Mouse (Mus musculus) skeletal muscle tissue, adult 2 months (tissue): ENCODE results near the gene Sowaha.
"Not testable (repeated sequence)": the region's sequence is repeated elsewhere in the genome, so short reads cannot be mapped to it uniquely, and the experiment has no call there.

ENCODE experiments used
- DNase-seq: peaks from one replicate; pipeline ENCODE4 v3.0.0-alpha.2; 2012; ENCODE audit warnings: low read depth, low spot score

The Sowaha gene

DNA sequence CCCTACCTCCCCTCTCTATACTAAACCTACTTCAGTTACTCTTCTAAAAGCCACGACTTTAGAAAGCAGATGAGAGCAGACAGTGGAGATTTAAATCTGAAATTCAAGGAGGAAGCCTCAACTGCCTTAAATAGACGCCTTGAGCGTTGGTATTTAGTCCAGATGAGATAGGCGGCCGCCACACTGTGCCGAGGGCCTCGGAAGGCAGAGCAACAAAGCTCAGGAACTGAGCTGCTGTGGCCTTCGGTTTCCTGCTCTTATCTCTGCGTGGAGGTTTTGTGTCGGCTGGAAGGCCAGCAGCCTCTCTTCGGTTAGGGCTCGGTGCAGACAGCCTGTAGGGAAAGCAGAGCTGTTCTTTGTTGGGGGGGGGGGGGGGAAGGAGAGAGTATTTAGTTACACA lies 38.2 kb downstream of the Sowaha start:
- DNase-seq = no peak

DNA sequence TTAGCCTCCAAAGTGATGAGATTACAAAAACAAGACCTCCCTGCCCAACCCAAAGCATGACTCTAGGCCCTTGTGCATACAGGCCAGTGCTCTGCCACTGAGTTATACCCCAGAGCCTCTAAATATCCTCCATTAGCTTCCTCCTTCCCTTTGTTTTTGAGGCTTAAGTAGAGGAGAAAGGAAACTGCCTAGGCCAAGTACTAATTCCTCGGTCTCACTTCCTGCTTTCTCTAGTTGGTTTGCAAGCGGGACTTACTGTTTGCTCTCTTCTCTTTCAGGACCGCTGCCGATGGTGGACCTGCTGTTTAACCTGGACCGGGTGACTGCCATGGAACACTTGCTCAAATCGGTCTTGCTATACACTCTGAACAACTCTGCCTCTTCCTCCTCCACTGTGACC lies 43.7 kb downstream of the Sowaha start:
- no peak for DNase-seq

DNA sequence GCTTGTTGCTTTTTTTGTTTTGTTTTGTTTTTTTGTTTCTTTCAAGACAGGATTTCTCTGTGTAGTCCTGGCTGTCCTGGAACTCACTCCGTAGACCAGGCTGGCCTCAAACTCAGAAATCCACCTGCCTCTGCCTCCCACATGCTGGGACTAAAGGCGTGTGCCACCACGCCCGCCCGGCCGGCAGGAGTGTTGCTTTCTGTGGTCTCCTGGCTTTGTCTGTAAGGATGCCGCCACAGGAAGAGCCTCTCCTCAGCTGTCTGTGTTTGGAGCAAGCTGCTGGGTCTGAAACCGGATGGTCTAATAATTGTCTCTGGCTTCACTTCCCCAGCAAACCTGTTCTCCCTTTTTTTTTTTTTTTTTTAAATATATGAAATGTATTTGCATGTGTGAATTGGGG lies 44.6 kb downstream of the Sowaha start:
- DNase-seq = no peak

DNA sequence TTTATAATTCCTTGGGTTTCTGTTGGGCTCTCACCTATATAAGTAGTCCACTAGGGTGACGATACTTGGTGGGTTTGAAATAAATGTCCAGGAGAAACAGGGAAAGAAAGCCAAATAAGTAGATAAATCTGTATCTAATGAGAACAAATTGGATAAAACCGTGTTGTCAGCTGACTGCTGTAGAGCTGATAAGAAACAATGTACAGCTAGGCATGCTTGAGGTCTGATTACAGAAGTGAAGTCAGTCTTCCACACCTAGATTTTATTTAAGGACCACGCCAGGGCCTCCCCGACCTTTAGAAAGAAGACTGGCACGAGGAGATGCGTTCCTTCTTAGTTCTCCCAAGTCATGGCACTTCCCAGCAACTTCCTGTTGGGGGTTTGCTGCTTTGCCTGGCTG lies 47.0 kb downstream of the Sowaha start:
- DNase-seq = no peak

DNA sequence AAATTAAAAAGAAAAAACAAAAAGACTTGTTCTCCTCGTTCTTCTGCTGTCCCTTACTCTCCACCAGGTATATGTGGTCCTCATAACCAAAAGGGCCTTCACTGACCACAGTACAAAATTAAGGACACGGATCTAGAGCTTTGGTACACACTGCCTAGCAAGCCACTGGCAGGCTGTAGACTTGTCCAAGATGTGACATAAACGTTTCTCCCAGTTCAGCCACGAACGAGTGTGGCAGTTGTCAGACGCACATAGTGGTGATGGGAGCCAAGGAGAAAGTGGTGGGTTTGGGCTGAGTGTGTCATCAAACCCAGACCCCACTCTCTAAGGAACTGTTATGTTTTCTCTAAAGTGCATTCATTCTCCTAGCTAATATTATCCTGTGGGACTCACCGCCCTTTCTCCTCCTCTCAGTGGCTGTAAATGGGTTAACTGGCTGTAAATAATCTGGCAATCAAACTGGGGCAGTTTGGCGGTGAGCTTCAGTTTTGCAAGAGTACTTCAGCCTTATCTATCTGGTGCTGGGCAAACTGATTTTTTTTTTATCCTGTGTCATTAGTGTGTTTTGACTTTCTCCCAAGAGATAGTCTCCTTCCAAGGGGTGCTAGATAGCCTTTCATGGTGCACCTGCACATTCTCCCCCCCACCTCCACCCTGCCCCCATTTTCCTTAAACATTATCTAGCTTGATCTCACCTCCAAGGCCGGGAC lies 48.6 kb downstream of the Sowaha start:
- DNase-seq = no peak

DNA sequence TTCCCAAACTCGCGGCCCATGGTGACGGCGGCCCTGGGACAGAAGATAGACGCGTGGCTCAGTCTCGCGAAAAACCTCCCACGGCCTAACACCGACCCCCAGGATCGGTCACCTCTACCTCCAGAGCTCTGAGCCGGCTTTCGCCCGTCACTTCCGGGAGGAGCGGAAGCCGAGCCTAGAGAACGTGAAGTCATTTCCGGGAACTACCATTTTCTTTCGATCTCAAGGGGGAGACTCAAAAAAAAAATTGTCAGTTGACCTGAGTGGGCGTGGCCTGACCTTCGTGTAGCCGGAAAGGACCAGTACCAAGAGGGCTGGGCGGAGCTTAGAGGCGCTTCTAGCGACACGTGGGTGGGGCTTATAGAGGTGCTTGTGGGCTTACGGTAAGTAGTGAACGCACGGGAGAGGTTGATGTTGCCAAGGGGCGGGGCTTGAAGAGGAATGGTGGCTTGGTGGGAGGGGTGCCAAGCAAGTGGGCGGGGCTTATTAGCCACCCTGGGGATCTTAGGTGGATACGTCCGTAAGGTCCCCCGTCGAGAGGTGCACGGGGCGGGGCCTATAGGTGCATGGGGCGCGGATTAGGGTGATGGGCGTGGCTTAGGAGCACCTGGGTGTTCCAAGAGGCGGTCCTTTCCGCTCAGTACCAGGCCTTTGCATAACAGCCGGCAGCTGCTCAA lies 49.3 kb downstream of the Sowaha start, which contains the start of the genes Uqcrq and Gdf9:
Gene Uqcrq, minus strand, starts transcription at position 162 of the 677 bp plus-strand sequence.
Gene Gdf9, plus strand, starts transcription at position 354 of the 677 bp plus-strand sequence.
- DNase-seq = peak; percentile 100

DNA sequence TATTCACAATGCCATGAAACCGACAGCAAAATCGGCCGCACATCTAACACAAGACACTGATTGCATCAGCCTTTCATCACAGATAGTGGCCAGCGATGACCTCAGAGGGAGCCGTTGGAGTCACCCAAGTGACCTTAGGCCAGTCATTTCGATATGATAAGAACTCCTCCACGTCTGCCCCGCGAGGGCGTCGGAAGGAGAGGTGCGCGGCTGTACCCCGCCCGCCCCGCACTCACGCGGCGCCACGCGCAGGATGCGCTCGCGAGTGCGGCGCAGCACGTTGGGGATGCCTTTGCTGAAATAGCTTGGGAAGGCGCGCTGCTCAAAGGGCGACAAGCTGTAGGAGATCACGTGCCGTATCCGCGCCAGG lies 49.8 kb downstream of the Sowaha start:
- DNase-seq = peak; percentile 38

DNA sequence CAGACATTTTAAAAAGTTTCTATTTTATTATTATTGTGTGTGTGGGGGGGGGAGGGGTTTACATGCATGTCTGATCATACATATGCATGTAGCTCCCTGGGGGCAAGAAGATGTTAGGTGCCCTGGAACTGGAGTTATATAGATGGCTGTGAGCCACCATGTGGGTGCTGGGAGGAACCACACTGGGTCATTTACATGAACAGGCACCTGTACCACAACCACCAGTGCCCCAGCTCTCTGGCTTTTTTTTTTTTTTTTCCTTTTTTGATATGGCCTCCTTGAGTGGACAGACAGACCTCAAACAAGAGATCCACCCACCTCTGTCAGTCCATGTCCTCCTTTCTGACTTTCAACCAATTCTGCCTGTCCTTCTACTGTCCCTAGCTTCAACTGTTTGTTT lies 50.9 kb downstream of the Sowaha start:
- DNase-seq = no peak

DNA sequence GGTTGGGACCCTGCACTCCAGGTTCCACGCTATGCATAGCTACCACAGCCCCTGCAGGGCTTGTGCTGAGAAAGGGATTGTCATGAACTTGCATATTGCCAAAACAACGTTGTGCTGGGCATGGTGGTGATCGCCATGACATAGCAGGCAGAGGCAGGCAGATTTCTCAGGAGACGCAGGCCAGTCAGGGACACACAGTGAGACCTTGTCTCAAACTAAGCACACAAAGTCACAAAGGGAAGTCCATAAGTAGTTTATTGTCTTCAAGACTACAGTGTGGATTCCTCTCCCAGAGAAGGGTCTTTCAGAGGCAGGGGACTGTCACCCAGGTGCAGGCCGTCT lies 51.4 kb downstream of the Sowaha start:
- no peak for DNase-seq

DNA sequence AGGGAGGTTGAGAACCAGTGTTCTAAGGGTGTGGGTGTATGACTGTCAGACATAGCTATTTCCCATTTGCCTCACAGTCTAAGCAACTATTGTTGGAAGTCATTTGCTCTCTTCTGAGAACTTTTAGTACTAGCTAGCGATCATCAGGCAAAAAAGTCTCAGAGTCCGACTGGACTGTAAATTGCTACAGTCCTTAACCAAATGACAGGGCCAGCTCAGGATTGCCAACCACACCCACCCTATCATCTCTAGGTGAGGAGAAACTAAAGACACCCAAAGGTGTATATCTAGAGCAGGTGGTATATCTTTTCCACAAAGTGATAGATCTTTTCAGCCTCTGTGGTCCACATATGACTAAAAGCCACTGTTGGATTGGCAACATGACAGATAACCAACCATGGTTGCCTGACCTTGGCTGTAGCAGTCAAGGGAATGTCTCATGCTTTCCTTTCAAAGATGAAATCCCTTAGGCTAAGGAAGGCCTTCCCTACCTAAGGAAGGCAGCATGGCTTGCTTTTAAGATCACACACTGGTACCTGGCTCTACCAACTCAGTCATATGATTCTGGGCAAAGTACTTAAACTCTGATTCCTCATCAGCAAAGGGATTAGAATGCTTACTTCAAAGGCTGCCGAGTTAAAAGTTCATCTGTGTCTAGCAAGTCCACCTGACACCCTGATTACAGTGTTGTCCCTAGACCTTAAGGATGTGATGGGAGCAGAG lies 51.9 kb downstream of the Sowaha start:
- DNase-seq = no peak

DNA sequence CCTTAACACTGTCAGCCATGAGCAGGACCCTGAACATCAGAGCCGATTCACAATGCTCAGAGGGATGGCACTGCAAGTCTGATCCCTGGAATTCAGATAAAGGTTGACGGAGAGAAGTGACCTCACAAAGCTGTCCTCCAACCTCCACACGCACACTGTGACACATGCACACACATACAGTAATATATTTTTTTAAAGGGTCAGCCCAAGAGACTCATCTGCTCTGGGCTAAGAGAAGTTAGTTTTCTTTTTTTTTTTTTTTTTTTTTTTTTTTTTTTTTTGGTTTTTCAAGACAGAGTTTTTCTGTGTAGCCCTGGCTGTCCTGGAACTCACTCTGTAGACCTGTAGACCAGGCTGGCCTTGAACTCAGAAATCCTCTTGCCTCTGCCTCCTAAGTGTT lies 53.2 kb downstream of the Sowaha start:
- DNase-seq = not testable (repeated sequence)
